ENCODE assay signal across 14 mouse cellular contexts in the genomic region with DNA sequence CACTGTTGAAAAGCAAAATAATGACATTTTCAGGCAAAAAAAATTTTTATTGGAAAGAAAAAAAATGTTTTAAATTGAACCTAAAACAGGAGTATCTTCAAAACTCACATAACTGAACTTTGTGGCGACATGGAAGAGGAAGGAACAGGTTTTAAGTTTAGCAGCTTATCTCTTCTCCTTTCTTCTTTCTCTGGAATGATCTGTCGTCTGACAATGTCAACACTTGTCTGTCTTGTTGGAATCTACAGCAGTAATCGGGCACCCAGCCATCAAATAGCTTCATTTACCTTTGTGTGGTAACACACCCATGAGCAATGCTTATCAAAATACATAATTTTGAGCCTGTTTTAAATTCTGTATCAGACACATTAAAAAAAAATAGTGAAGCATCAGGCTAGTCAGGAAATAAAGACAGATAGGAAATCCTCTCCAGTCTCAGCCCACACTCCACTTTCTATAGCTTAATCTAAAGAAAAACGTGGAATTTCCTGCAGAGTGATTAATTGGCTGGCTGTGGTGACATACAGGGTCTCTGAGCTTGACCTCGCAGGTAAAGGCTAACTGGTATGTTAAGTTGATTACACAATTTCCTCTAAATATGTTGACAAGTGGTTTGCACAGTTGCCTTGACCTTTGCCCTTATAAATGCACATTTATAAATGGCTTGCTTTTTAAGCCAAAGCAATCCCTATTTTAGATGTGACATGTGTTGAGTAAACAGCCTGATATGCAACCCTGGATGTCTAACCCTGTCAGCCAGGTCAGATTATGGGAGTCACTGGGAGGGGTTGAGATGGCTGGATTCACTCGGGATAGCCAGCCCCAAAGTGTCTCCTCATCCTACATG.
"Had no signal": no experiment of that assay in that cellular context is flagged by ENCODE, and none has a peak within 500 bp of the region (broad histone marks: within the 10 kb centered on the region; RNA-seq: fewer than 3 reads in every experiment).

No protein-coding gene starts in this region.

- DNase-seq: kidney, adult 2 months; kidney, postnatal 14 days; lung, embryonic 14.5 days; lung, postnatal 10 days; lung, postnatal 4 days; retina, postnatal 1 day had no signal

- H3K27ac ChIP-seq: hindbrain, postnatal 0 days; kidney, embryonic 15.5 days; left cerebral cortex, adult 2 months; limb, embryonic 10.5 days; midbrain, embryonic 12.5 days; neural tube, embryonic 13.5 days had no signal

- H3K27me3 ChIP-seq: kidney, embryonic 15.5 days; megakaryocyte, embryonic 14.5 days had no signal

- H3K36me3 ChIP-seq: kidney, embryonic 15.5 days; limb, embryonic 10.5 days; midbrain, embryonic 12.5 days; neural tube, embryonic 13.5 days had no signal

- H3K9me3 ChIP-seq: kidney, embryonic 15.5 days; limb, embryonic 10.5 days; megakaryocyte, embryonic 14.5 days; midbrain, embryonic 12.5 days; neural tube, embryonic 13.5 days had no signal

- ATAC-seq: hindbrain, postnatal 0 days; midbrain, embryonic 16.5 days had no signal

- H3K9ac ChIP-seq: kidney, embryonic 15.5 days; lung, embryonic 14.5 days; midbrain, embryonic 12.5 days; neural tube, embryonic 13.5 days had no signal

- H3K4me3 ChIP-seq: kidney, embryonic 15.5 days; left cerebral cortex, adult 2 months; limb, embryonic 10.5 days; megakaryocyte, embryonic 14.5 days; midbrain, embryonic 12.5 days; neural tube, embryonic 13.5 days had no signal

- H3K4me2 ChIP-seq: kidney, embryonic 15.5 days; lung, embryonic 14.5 days; midbrain, embryonic 12.5 days; neural tube, embryonic 13.5 days had no signal
